Comparison of ENCODE assay signal across 10 mouse cellular contexts in the genomic region with DNA sequence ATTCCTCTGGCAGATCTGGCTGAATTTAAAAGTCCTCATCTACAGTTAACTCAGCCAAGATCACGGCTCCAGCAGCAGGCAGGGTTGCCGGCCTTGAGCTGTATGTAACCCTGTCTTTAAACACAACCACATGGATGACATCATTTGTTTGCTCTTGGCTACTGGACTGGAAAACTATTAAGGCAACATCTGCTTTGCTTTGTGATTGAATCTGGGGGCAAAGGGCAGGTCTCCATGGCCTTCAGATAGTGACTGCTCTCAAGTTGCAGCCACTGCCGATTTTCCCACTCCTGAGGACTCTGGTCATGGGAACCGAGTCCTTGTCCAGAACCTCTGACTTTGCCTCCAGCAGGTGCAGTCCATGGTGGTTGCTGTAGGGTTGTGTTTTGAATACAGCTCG. TPM values are rescaled to one million over a fixed set of nuclear protein-coding genes. Genes with fewer than 3 reads are reported as not detected.
DNase-seq lines count a peak whose midpoint lies in the region; ATAC-seq lines count a peak whose summit lies in the region.
"Had no signal": no experiment of that assay in that cellular context is flagged by ENCODE, and none has a peak within 500 bp of the region (broad histone marks: within the 10 kb centered on the region; RNA-seq: fewer than 3 reads in every experiment).

No protein-coding gene starts in this region.

- peak; percentile 64; the same call in 1 of the 2 replicates for ATAC-seq in midbrain, embryonic 11.5 days (ENCODE audit: low FRiP score)
- no peak for ATAC-seq in midbrain, embryonic 16.5 days
- ATAC-seq in stomach, embryonic 14.5 days (ENCODE audit: insufficient number of reproducible peaks, insufficient read depth, low FRiP score, low read depth), result 0 out of 2 replicates have a peak, but pooled peaks have one; percentile 54

- no peak overlapping the region for H3K4me3 ChIP-seq in midbrain, embryonic 11.5 days (ENCODE audit: low read depth, low read length)
- no peak overlapping the region for H3K4me3 ChIP-seq in midbrain, embryonic 16.5 days (ENCODE audit: low read depth, low read length)
- no peak overlapping the region for H3K4me3 ChIP-seq in stomach, embryonic 14.5 days (ENCODE audit: low read depth, low read length)

- DNase-seq in midbrain, embryonic 11.5 days (ENCODE audit: low spot score, missing footprints), result peak; percentile 85
- DNase-seq in heart, adult 9 months (ENCODE audit: low spot score in 2 of 2), result peak; percentile 65 to 74
- DNase-seq in kidney, postnatal 36 days, result peak; percentile 63 to 73
- no peak for DNase-seq in layer of hippocampus, adult 8-10 months (ENCODE audit: low spot score in 2 of 2)
- DNase-seq in cerebellum, adult 9-10 months, result no peak
- DNase-seq in frontal cortex, postnatal 14 days (ENCODE audit: low spot score in 2 of 2), result no peak

- no peak overlapping the region for H3K27ac ChIP-seq in midbrain, embryonic 11.5 days (ENCODE audit: low read depth, low read length)
- no peak overlapping the region for H3K27ac ChIP-seq in midbrain, embryonic 16.5 days (ENCODE audit: low read length)
- H3K27ac ChIP-seq in stomach, embryonic 14.5 days (ENCODE audit: low read length), result no peak overlapping the region
- H3K27ac ChIP-seq: macrophage had no signal

- 47% methylated on average over 5 of the region's 5 CpGs for WGBS in midbrain, embryonic 11.5 days
- 66% methylated on average over 5 of the region's 5 CpGs for WGBS in midbrain, embryonic 16.5 days
- 28% methylated on average over 5 of the region's 5 CpGs for WGBS in stomach, embryonic 14.5 days

- no peaks in the 10 kb centered on the region for H3K27me3 ChIP-seq in midbrain, embryonic 11.5 days (ENCODE audit: control insufficient read depth, insufficient read depth, low read length)
- H3K27me3 ChIP-seq in midbrain, embryonic 16.5 days (ENCODE audit: control insufficient read depth, insufficient read depth, low read depth, low read length), result no peaks in the 10 kb centered on the region
- H3K27me3 ChIP-seq in stomach, embryonic 14.5 days (ENCODE audit: control insufficient read depth, insufficient read depth, low read length), result no peaks in the 10 kb centered on the region

- H3K4me2 ChIP-seq in midbrain, embryonic 11.5 days, result no peak overlapping the region
- H3K4me2 ChIP-seq in midbrain, embryonic 16.5 days (ENCODE audit: low read length), result no peak overlapping the region
- H3K4me2 ChIP-seq in stomach, embryonic 14.5 days (replicated peaks; ENCODE audit: low read depth, low read length), result no peak overlapping the region

- no peaks in the 10 kb centered on the region for H3K36me3 ChIP-seq in midbrain, embryonic 11.5 days (ENCODE audit: control insufficient read depth, insufficient read depth, low read length)
- no peaks in the 10 kb centered on the region for H3K36me3 ChIP-seq in midbrain, embryonic 16.5 days (ENCODE audit: control insufficient read depth, insufficient read depth, low read length)
- H3K36me3 ChIP-seq in stomach, embryonic 14.5 days (ENCODE audit: control insufficient read depth, insufficient read depth, low read length), result no peaks in the 10 kb centered on the region
- H3K36me3 ChIP-seq: G1E had no signal

- H3K9ac ChIP-seq in midbrain, embryonic 11.5 days (ENCODE audit: low read length), result no peak overlapping the region
- H3K9ac ChIP-seq in midbrain, embryonic 16.5 days (ENCODE audit: low read depth, low read length), result no peak overlapping the region
- H3K9ac ChIP-seq in stomach, embryonic 14.5 days (replicated peaks; ENCODE audit: low read depth, low read length), result no peak overlapping the region

- no peaks in the 10 kb centered on the region for H3K9me3 ChIP-seq in midbrain, embryonic 11.5 days (ENCODE audit: control insufficient read depth, low read length)
- H3K9me3 ChIP-seq in midbrain, embryonic 16.5 days (replicated peaks; ENCODE audit: control insufficient read depth, low read length, poor library complexity, severe bottlenecking), result no peaks in the 10 kb centered on the region
- no peaks in the 10 kb centered on the region for H3K9me3 ChIP-seq in stomach, embryonic 14.5 days (ENCODE audit: control insufficient read depth, low read depth, low read length)
- H3K9me3 ChIP-seq: G1E had no signal

- H3K4me1 ChIP-seq in midbrain, embryonic 11.5 days (ENCODE audit: control insufficient read depth, insufficient read depth, low read length), result no peaks in the 10 kb centered on the region
- H3K4me1 ChIP-seq in midbrain, embryonic 16.5 days (ENCODE audit: control insufficient read depth, insufficient read depth, low read length), result no peaks in the 10 kb centered on the region
- peaks cover 5% of the 10 kb centered on the region; the same call in 1 of the 2 replicates for H3K4me1 ChIP-seq in stomach, embryonic 14.5 days (ENCODE audit: control insufficient read depth, insufficient read depth, low read length)

RNA-seq across cellular contexts. Expression of a gene that starts 50.4 kb away (rescaled TPM):
- polyA plus RNA-seq in midbrain, embryonic 11.5 days (2014; fragmentation: Nextera tagmentation; extraction: Ambion mirVana), result 18.7 and 19.1 TPM in 2 replicates
- polyA plus RNA-seq in midbrain, embryonic 16.5 days (2015; fragmentation: Nextera tagmentation; extraction: Ambion mirVana), result 12.9 and 13.7 TPM in 2 replicates
- polyA plus RNA-seq in stomach, embryonic 14.5 days (2014; fragmentation: Nextera tagmentation; extraction: Ambion mirVana), result 33.3 and 33.4 TPM in 2 replicates
- total RNA-seq in layer of hippocampus, adult 8-10 months (2022), result 100 to 1,000 TPM; 144 to 175 (median 158) TPM

Comparison
In these comparisons a context has a peak if more than half of its experiments do, and no peak if none do; other contexts are left out.
1. DNase-seq: peak in midbrain, embryonic 11.5 days (single experiment), heart, adult 9 months (2 of 2) and kidney, postnatal 36 days (2 of 2); none in layer of hippocampus, adult 8-10 months (0 of 2), cerebellum, adult 9-10 months (single experiment) and frontal cortex, postnatal 14 days (0 of 2).